Mouse (Mus musculus) liver, embryonic 13.5 days (tissue): ENCODE data around the gene Scaf1. TPM values are rescaled to one million over a fixed set of nuclear protein-coding genes. Genes with fewer than 3 reads are reported as not detected.

Experiments
- ATAC-seq: fragments of 200-750 bp; cut with Nextera tagmentation; 2 replicates; pipeline ENCODE4 v1.8.0; 2017; ENCODE audit warnings: low read depth, mild to moderate bottlenecking, moderate number of reproducible peaks, moderate library complexity
- DNase-seq: peaks from one replicate; pipeline ENCODE4 v3.0.0; 2022
- H3K27ac ChIP-seq: fragments of 300-500 bp; sonication (generic); 2 replicates; pipeline ENCODE4 v1.5.1; 2015; ENCODE audit warnings: moderate library complexity, mild to moderate bottlenecking, inconsistent platforms
- H3K27me3 ChIP-seq: fragments of 300-500 bp; sonication (generic); 2 replicates; pipeline ENCODE4 v1.6.1; 2015; ENCODE audit warnings: mild to moderate bottlenecking, inconsistent platforms
- H3K36me3 ChIP-seq: fragments of 300-500 bp; sonication (generic); 2 replicates; pipeline ENCODE4 v1.6.1; 2015; ENCODE audit warnings: mild to moderate bottlenecking, inconsistent platforms
- H3K4me1 ChIP-seq: fragments of 300-500 bp; sonication (generic); replicated peaks from 2 replicates; pipeline ENCODE4 v1.6.1; 2015; ENCODE audit warnings: inconsistent platforms
- H3K4me2 ChIP-seq: fragments of 300-500 bp; sonication (generic); 2 replicates; pipeline ENCODE4 v1.6.1; 2015; ENCODE audit warnings: inconsistent platforms, mild to moderate bottlenecking, moderate library complexity
- H3K4me3 ChIP-seq: fragments of 300-500 bp; sonication (generic); replicated peaks from 2 replicates; pipeline ENCODE4 v1.5.1; 2015; ENCODE audit warnings: mild to moderate bottlenecking, inconsistent platforms
- H3K9ac ChIP-seq: fragments of 300-500 bp; sonication (generic); 2 replicates; pipeline ENCODE4 v1.6.1; 2015; ENCODE audit warnings: mild to moderate bottlenecking, inconsistent platforms
- H3K9me3 ChIP-seq: fragments of 300-500 bp; sonication (generic); replicated peaks from 2 replicates; pipeline ENCODE4 v1.6.1; 2016; ENCODE audit warnings: inconsistent platforms
- WGBS: fragments of 180-500 bp; shearing (Covaris S2); methylation state at CpG from one replicate; pipeline ENCODE4 v1.1.7; 2015; ENCODE audit not compliant: insufficient replicate concordance; 5-methylcytosine and 5-hydroxymethylcytosine counted together
- polyA plus RNA-seq: library from polyadenylated mRNA; unstranded; fragments of >200 nt; fragmentation: Nextera tagmentation; extraction: Ambion mirVana; gene quantifications from 2 replicates; pipeline ENCODE4 v1.2.1, GENCODE M21; 2015

The Scaf1 gene
- polyA plus RNA-seq, 1 experiment from 2014 or later: 10.4 TPM

- H3K4me1 ChIP-seq: peaks cover 39% of the 10 kb centered on the region
- H3K27ac ChIP-seq: peak overlapping the region; percentile 95
- WGBS: under 1% methylated on average over 38 of the region's 38 CpGs
- no peaks in the 10 kb centered on the region for H3K9me3 ChIP-seq
- ATAC-seq (no peak), DNase-seq (no peak)
- peaks cover 30% of the 10 kb centered on the region for H3K36me3 ChIP-seq
- no peaks in the 10 kb centered on the region for H3K27me3 ChIP-seq
- peak overlapping the region; percentile 77 for H3K4me3 ChIP-seq
- peak overlapping the region; percentile 99 for H3K4me2 ChIP-seq
- H3K9ac ChIP-seq: peak overlapping the region; percentile 87
Observed at GRCm38 (mm10) chr7:45052181-45052861, 36.2 kb upstream of the Scaf1 start.

- H3K27me3 ChIP-seq: no peaks in the 10 kb centered on the region
- H3K9ac ChIP-seq: peak overlapping the region; percentile 87
- H3K4me1 ChIP-seq: peaks cover 39% of the 10 kb centered on the region
- H3K4me2 ChIP-seq: peak overlapping the region; percentile 99
- no peaks in the 10 kb centered on the region for H3K9me3 ChIP-seq
- H3K27ac ChIP-seq: peak overlapping the region; percentile 95
- peaks cover 37% of the 10 kb centered on the region for H3K36me3 ChIP-seq
- DNase-seq (no peak), ATAC-seq (no peak)
- WGBS: 11% methylated on average over 13 of the region's 13 CpGs
- H3K4me3 ChIP-seq: peak overlapping the region; percentile 77
Observed at GRCm38 (mm10) chr7:45051601-45051974, 35.4 kb upstream of the Scaf1 start.

- WGBS: 24% methylated on average over 16 of the region's 16 CpGs
Observed at GRCm38 (mm10) chr7:45050945-45051600, 34.9 kb upstream of the Scaf1 start.

GRCm38 (mm10) chr7:45048923-45049657, 32.9 kb upstream of the Scaf1 start:
- Histone ChIP-seq H3K4me2 (no peak overlapping the region), H3K27me3 (no peaks in the 10 kb centered on the region), H3K4me1 (peaks cover 32% of the 10 kb centered on the region), H3K27ac (no peak overlapping the region), H3K9me3 (no peaks in the 10 kb centered on the region), H3K4me3 (no peak overlapping the region), H3K9ac (no peak overlapping the region), H3K36me3 (peaks cover 61% of the 10 kb centered on the region)
- no peak for ATAC-seq
- no peak for DNase-seq
- 89% methylated on average over 22 of the region's 23 CpGs for WGBS

More at GRCm38 (mm10) chr7:45050945-45051600, 34.9 kb upstream of the Scaf1 start:
- H3K27me3 ChIP-seq: no peaks in the 10 kb centered on the region
- peak overlapping the region; percentile 87 for H3K9ac ChIP-seq
- H3K4me2 ChIP-seq: peak overlapping the region; percentile 99
- DNase-seq (peak; percentile 63), ATAC-seq (peak; percentile 5; the same call in 1 of the 2 replicates)
- H3K4me1 ChIP-seq: peaks cover 39% of the 10 kb centered on the region
- peak overlapping the region; percentile 77 for H3K4me3 ChIP-seq
- H3K27ac ChIP-seq: 0 out of 2 replicates have a peak overlapping the region, but pooled peaks have one; percentile 95
- peaks cover 43% of the 10 kb centered on the region for H3K36me3 ChIP-seq
- H3K9me3 ChIP-seq: no peaks in the 10 kb centered on the region

- H3K4me2 ChIP-seq: no peak overlapping the region
- no peak overlapping the region for H3K9ac ChIP-seq
- H3K27me3 ChIP-seq: no peaks in the 10 kb centered on the region
- no peaks in the 10 kb centered on the region for H3K9me3 ChIP-seq
- 89% methylated on average over 37 of the region's 38 CpGs for WGBS
- peaks cover 24% of the 10 kb centered on the region for H3K4me1 ChIP-seq
- no peak for ATAC-seq
- no peak overlapping the region for H3K27ac ChIP-seq
- peaks cover 69% of the 10 kb centered on the region for H3K36me3 ChIP-seq
- no peak for DNase-seq
- H3K4me3 ChIP-seq: no peak overlapping the region
Observed at GRCm38 (mm10) chr7:45048001-45048890, 32.1 kb upstream of the Scaf1 start.

GRCm38 (mm10) chr7:45047491-45047890, 31.3 kb upstream of the Scaf1 start:
- Histone ChIP-seq H3K36me3 (peaks cover 77% of the 10 kb centered on the region), H3K9ac (no peak overlapping the region), H3K4me3 (no peak overlapping the region), H3K27me3 (no peaks in the 10 kb centered on the region), H3K4me2 (no peak overlapping the region), H3K4me1 (peaks cover 20% of the 10 kb centered on the region), H3K27ac (no peak overlapping the region), H3K9me3 (no peaks in the 10 kb centered on the region)
- ATAC-seq: no peak
- WGBS: 88% methylated on average over 14 of the region's 14 CpGs
- no peak for DNase-seq

GRCm38 (mm10) chr7:45046853-45047350, 30.7 kb upstream of the Scaf1 start:
- no peaks in the 10 kb centered on the region for H3K27me3 ChIP-seq
- 91% methylated on average over 26 of the region's 26 CpGs for WGBS
- ATAC-seq: no peak

GRCm38 (mm10) chr7:45045741-45046140, 29.6 kb upstream of the Scaf1 start:
- Histone ChIP-seq H3K27me3 (no peaks in the 10 kb centered on the region), H3K4me1 (peaks cover 3% of the 10 kb centered on the region), H3K4me3 (no peak overlapping the region), H3K27ac (no peak overlapping the region), H3K9ac (no peak overlapping the region), H3K4me2 (no peak overlapping the region), H3K9me3 (no peaks in the 10 kb centered on the region), H3K36me3 (peaks cover 93% of the 10 kb centered on the region)
- DNase-seq: no peak
- 93% methylated on average over 22 of the region's 22 CpGs for WGBS
- ATAC-seq: no peak

More at GRCm38 (mm10) chr7:45046853-45047350, 30.7 kb upstream of the Scaf1 start:
- H3K36me3 ChIP-seq: peaks cover 83% of the 10 kb centered on the region
- no peak overlapping the region for H3K27ac ChIP-seq
- H3K4me3 ChIP-seq: no peak overlapping the region
- no peak overlapping the region for H3K9ac ChIP-seq
- no peaks in the 10 kb centered on the region for H3K9me3 ChIP-seq
- peaks cover 14% of the 10 kb centered on the region for H3K4me1 ChIP-seq
- no peak overlapping the region for H3K4me2 ChIP-seq
- DNase-seq: no peak

- no peak for ATAC-seq
- 92% methylated on average over 14 of the region's 14 CpGs for WGBS
- Histone ChIP-seq H3K9ac (no peak overlapping the region), H3K4me2 (no peak overlapping the region), H3K4me3 (no peak overlapping the region), H3K9me3 (no peaks in the 10 kb centered on the region), H3K36me3 (peaks cover 96% of the 10 kb centered on the region), H3K27ac (no peak overlapping the region), H3K4me1 (no peaks in the 10 kb centered on the region), H3K27me3 (no peaks in the 10 kb centered on the region)
- DNase-seq: no peak
Observed at GRCm38 (mm10) chr7:45043307-45043706, 27.1 kb upstream of the Scaf1 start.

- Histone ChIP-seq H3K4me3 (no peak overlapping the region), H3K9me3 (no peaks in the 10 kb centered on the region), H3K27me3 (no peaks in the 10 kb centered on the region), H3K4me2 (no peak overlapping the region), H3K9ac (no peak overlapping the region), H3K4me1 (peaks cover 4% of the 10 kb centered on the region; the same call in 1 of the 2 replicates), H3K36me3 (peaks cover 93% of the 10 kb centered on the region), H3K27ac (no peak overlapping the region)
- WGBS: 83% methylated on average over 9 of the region's 9 CpGs
- DNase-seq (no peak), ATAC-seq (no peak)
Observed at GRCm38 (mm10) chr7:45040851-45041250, 24.7 kb upstream of the Scaf1 start.
